Mouse (Mus musculus): ENCODE results near the gene Creb3l1.

Creb3l1 gene

GRCm38 (mm10) chr2:91945483-91945882 is 78.8 kb downstream of the Creb3l1 start, which contains the start of gene Gm9821:
TSS of gene Gm9821 (plus strand) at chr2:91945703.
- DNase-seq (ENCODE audit: low read depth, low spot score), result no peak

- DNase-seq (ENCODE audit: low read depth, low spot score), result peak; percentile 91
These were observed 79.9 kb downstream of the Creb3l1 start for GRCm38 (mm10) chr2:91944170-91944950.

- DNase-seq (ENCODE audit: low read depth, low spot score), result peak; percentile 46
These were observed 81.9 kb downstream of the Creb3l1 start for GRCm38 (mm10) chr2:91942356-91942755.

- DNase-seq (ENCODE audit: low read depth, low spot score), result no peak
These were observed 84.9 kb downstream of the Creb3l1 start for GRCm38 (mm10) chr2:91939303-91939935.

- no peak for DNase-seq (ENCODE audit: low read depth, low spot score)
These were observed 88.1 kb downstream of the Creb3l1 start for GRCm38 (mm10) chr2:91936154-91936553.

- no peak for DNase-seq (ENCODE audit: low read depth, low spot score)
These were observed 89.3 kb downstream of the Creb3l1 start for GRCm38 (mm10) chr2:91934826-91935525.

- DNase-seq (ENCODE audit: low read depth, low spot score), result no peak
These were observed 90.3 kb downstream of the Creb3l1 start for GRCm38 (mm10) chr2:91934016-91934415.

GRCm38 (mm10) chr2:91933471-91933870 is 90.8 kb downstream of the Creb3l1 start:
- no peak for DNase-seq (ENCODE audit: low read depth, low spot score)

- DNase-seq (ENCODE audit: low read depth, low spot score), result peak; percentile 27
These were observed 91.5 kb downstream of the Creb3l1 start for GRCm38 (mm10) chr2:91932737-91933350.
